In genomic region chr10:91128551-91129160, GRCm38 (mm10) we compare ENCODE assay signal across 23 mouse cellular contexts. TPM values are rescaled to one million over a fixed set of nuclear protein-coding genes. Genes with fewer than 3 reads are reported as not detected.
A peak's percentile ranks its signal among the peaks of the same experiment; 100 is the strongest.
DNase-seq lines count a peak whose midpoint lies in the region; ATAC-seq and TF ChIP-seq lines count a peak whose summit lies in the region.
"Had no signal": no experiment of that assay in that cellular context is flagged by ENCODE, and none has a peak within 500 bp of the region (broad histone marks: within the 10 kb centered on the region; RNA-seq: fewer than 3 reads in every experiment).

No protein-coding gene starts in this region.

- H3K27me3 ChIP-seq in kidney, embryonic 16.5 days (ENCODE audit: insufficient read depth, low read length) = no peaks in the 10 kb centered on the region
- no peaks in the 10 kb centered on the region for H3K27me3 ChIP-seq in thymus, adult 2 months (ENCODE audit: control insufficient read depth, insufficient read depth, low read length)
- H3K27me3 ChIP-seq: embryonic facial prominence, embryonic 12.5 days; forebrain, embryonic 12.5 days; hindbrain, embryonic 12.5 days; midbrain, embryonic 12.5 days had no signal

- no peaks in the 10 kb centered on the region for H3K9me3 ChIP-seq in kidney, embryonic 16.5 days (ENCODE audit: low read length)
- H3K9me3 ChIP-seq: embryonic facial prominence, embryonic 12.5 days; forebrain, embryonic 12.5 days; hindbrain, embryonic 12.5 days; midbrain, embryonic 12.5 days had no signal

- H3K4me2 ChIP-seq in kidney, embryonic 16.5 days (replicated peaks; ENCODE audit: low read depth, low read length) = no peak overlapping the region
- H3K4me2 ChIP-seq: embryonic facial prominence, embryonic 12.5 days; forebrain, embryonic 12.5 days; hindbrain, embryonic 12.5 days; liver, embryonic 11.5 days; midbrain, embryonic 12.5 days had no signal

- TF ChIP-seq CTCF in thymus, adult 2 months (IDR thresholded peaks at IDR 0.05; ENCODE audit: borderline replicate concordance, control insufficient read depth, extremely low read depth, insufficient read depth, low read length, poor library complexity) = no peak

- H3K9ac ChIP-seq in kidney, embryonic 16.5 days (replicated peaks; ENCODE audit: low read length) = no peak overlapping the region
- H3K9ac ChIP-seq: embryonic facial prominence, embryonic 12.5 days; forebrain, embryonic 12.5 days; hindbrain, embryonic 12.5 days; liver, postnatal 0 days; midbrain, embryonic 12.5 days had no signal

- 32% methylated on average over 1 of the region's 1 CpGs for WGBS in kidney, embryonic 16.5 days
- 92% methylated on average over 1 of the region's 1 CpGs for WGBS in thymus, adult 2 months

- DNase-seq in kidney, adult 11 months = peak; percentile 70
- peak; percentile 82 for DNase-seq in Muller cell, postnatal 12 days (ENCODE audit: inconsistent ontology term)
- peak; percentile 73 to 80 for DNase-seq in kidney, adult 8-10 months
- peak; percentile 63 to 66 for DNase-seq in kidney, postnatal 25 days
- DNase-seq in thymus, adult 2 months = no peak
- no peak for DNase-seq in spleen, postnatal 14 days (ENCODE audit: low spot score in 2 of 2)
- no peak for DNase-seq in thymus, postnatal 36 days
- DNase-seq: B cell, adult 2 months; cerebellum, adult 11-12 months; cerebellum, postnatal 10 days; gastrocnemius, postnatal 36 days; layer of hippocampus, postnatal 36 days; liver, postnatal 0 days; right cerebral cortex, postnatal 14 days; thymus, postnatal 25 days had no signal

- no peak for TF ChIP-seq POLR2A in thymus, adult 2 months (IDR thresholded peaks at IDR 0.05; ENCODE audit: control insufficient read depth, extremely low read depth, insufficient read depth, low read length, poor library complexity)

- no peak for ATAC-seq in kidney, embryonic 16.5 days (ENCODE audit: low FRiP score, low TSS enrichment)
- ATAC-seq: intestine, postnatal 0 days; liver, postnatal 0 days; lung, postnatal 0 days had no signal

- H3K36me3 ChIP-seq in kidney, embryonic 16.5 days (ENCODE audit: insufficient read depth, low read length) = no peaks in the 10 kb centered on the region
- H3K36me3 ChIP-seq in thymus, adult 2 months (ENCODE audit: control insufficient read depth, insufficient read depth, low read length) = no peaks in the 10 kb centered on the region
- H3K36me3 ChIP-seq: embryonic facial prominence, embryonic 12.5 days; forebrain, embryonic 12.5 days; hindbrain, embryonic 12.5 days; midbrain, embryonic 12.5 days had no signal

- H3K4me3 ChIP-seq in kidney, embryonic 16.5 days (ENCODE audit: low read length) = no peak overlapping the region
- no peak overlapping the region for H3K4me3 ChIP-seq in thymus, adult 2 months (ENCODE audit: control insufficient read depth, insufficient read depth, low read length)
- H3K4me3 ChIP-seq: embryonic facial prominence, embryonic 12.5 days; forebrain, embryonic 12.5 days; hindbrain, embryonic 12.5 days; midbrain, embryonic 12.5 days had no signal

- no peak overlapping the region for H3K27ac ChIP-seq in kidney, embryonic 16.5 days (ENCODE audit: low read length)
- no peak overlapping the region for H3K27ac ChIP-seq in thymus, adult 2 months (ENCODE audit: control insufficient read depth, insufficient read depth, low read length)
- H3K27ac ChIP-seq: embryonic facial prominence, embryonic 12.5 days; forebrain, embryonic 12.5 days; hindbrain, embryonic 12.5 days; midbrain, embryonic 12.5 days had no signal

- H3K4me1 ChIP-seq in kidney, embryonic 16.5 days (ENCODE audit: insufficient read depth, low read length) = peaks cover 9% of the 10 kb centered on the region
- H3K4me1 ChIP-seq in thymus, adult 2 months (replicated peaks; ENCODE audit: control insufficient read depth, insufficient read depth, low read length) = peaks cover 2% of the 10 kb centered on the region; the same call in 1 of the 2 replicates
- H3K4me1 ChIP-seq: forebrain, embryonic 12.5 days had no signal

RNA-seq across cellular contexts. Expression of gene Slc25a3, which starts 4.8 kb away (rescaled TPM):
- 673 and 685 TPM in 2 replicates for polyA plus RNA-seq in kidney, embryonic 16.5 days (2015; fragmentation: Nextera tagmentation; extraction: Ambion mirVana)
- polyA plus RNA-seq in thymus, adult 2 months (2012; rRNA removed) = 257 and 307 TPM in 2 replicates

RNA-seq across cellular contexts. Expression of gene Ikbip, which starts 45.9 kb away (rescaled TPM):
- 37.6 and 39.3 TPM in 2 replicates for polyA plus RNA-seq in kidney, embryonic 16.5 days (2015; fragmentation: Nextera tagmentation; extraction: Ambion mirVana)
- polyA plus RNA-seq in thymus, adult 2 months (2012; rRNA removed) = 0.93 and 0.94 TPM in 2 replicates

RNA-seq across cellular contexts. Expression of gene Apaf1, which starts 46.1 kb away (rescaled TPM):
- 15.8 and 18.8 TPM in 2 replicates for polyA plus RNA-seq in kidney, embryonic 16.5 days (2015; fragmentation: Nextera tagmentation; extraction: Ambion mirVana)
- polyA plus RNA-seq in thymus, adult 2 months (2012; rRNA removed) = 18.1 and 20.9 TPM in 2 replicates

RNA-seq across cellular contexts. Expression of gene Tmpo, which starts 52.5 kb away (rescaled TPM):
- polyA plus RNA-seq in kidney, embryonic 16.5 days (2015; fragmentation: Nextera tagmentation; extraction: Ambion mirVana) = 191 and 202 TPM in 2 replicates
- polyA plus RNA-seq in thymus, adult 2 months (2012; rRNA removed) = 146 and 233 TPM in 2 replicates

Comparison
In these comparisons a context has a peak if more than half of its experiments do, and no peak if none do; other contexts are left out.
1. DNase-seq: peak in kidney, adult 11 months (single experiment), Muller cell, postnatal 12 days (single experiment), kidney, adult 8-10 months (2 of 2) and kidney, postnatal 25 days (2 of 2); none in thymus, adult 2 months (single experiment), spleen, postnatal 14 days (0 of 2) and thymus, postnatal 36 days (0 of 2).
2. RNA of gene Ikbip, which starts 45.9 kb away (polyA plus RNA-seq): 37.6 to 39.3 TPM in kidney, embryonic 16.5 days; 0.93 to 0.94 TPM in thymus, adult 2 months; every median in the first group is over 10 times any median in the second.